Mouse (Mus musculus): ENCODE data around the gene Enpp6. TPM values are rescaled to one million over a fixed set of nuclear protein-coding genes. Genes with fewer than 3 reads are reported as not detected.

Enpp6 gene
- polyA plus RNA-seq, 1 experiment from 2014 or later: 0.10 TPM

DNA sequence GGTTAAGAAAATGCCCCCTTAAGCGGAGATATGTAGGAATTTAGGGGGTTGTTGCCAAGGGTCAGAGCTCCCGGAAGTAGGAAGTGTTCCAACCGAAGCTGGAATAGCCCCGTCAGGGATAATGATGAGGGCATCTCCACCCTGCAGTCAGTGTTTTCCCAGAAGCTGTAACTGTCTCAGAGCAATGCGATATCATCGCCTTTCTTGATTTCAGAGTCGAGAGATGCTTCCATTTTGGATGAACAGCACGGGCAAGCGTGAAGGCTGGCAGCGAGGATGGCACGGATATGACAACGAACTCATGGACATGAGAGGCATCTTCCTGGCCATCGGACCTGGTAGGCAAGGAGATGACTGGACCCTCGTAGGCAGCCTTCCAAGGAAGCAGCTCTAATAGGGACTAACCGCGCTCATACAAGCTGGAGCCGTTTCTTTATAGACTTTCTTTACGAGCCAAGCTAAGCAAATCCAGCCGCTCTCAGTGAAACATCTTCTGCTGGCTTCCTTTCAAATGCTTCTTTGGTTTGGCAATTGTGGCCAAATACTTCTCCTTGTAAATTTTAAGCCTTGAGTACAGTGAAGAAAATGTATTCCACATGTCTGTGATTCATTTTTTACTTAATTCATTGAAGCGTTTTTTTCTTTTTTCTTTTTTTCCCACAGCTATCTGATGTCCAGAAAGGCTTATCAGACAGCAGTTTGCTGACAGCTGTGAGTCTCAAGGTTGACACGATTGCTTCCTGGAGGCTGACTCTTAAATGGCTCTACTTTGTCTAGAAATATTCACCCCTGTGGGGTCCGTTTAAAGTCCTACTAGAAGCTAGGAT lies 95.7 kb downstream of the Enpp6 start:
- H3K4me3 ChIP-seq: no peak overlapping the region
- no peak overlapping the region for H3K27ac ChIP-seq (replicated peaks)
- no peaks in the 10 kb centered on the region for H3K36me3 ChIP-seq (replicated peaks)
- H3K9me3 ChIP-seq: no peaks in the 10 kb centered on the region
- no peaks in the 10 kb centered on the region for H3K4me1 ChIP-seq
- no peak for DNase-seq (ENCODE audit: low spot score)
- WGBS: 88% methylated on average over 22 of the region's 22 CpGs
- H3K27me3 ChIP-seq (replicated peaks; ENCODE audit: low read depth, poor library complexity, severe bottlenecking): no peaks in the 10 kb centered on the region

DNA sequence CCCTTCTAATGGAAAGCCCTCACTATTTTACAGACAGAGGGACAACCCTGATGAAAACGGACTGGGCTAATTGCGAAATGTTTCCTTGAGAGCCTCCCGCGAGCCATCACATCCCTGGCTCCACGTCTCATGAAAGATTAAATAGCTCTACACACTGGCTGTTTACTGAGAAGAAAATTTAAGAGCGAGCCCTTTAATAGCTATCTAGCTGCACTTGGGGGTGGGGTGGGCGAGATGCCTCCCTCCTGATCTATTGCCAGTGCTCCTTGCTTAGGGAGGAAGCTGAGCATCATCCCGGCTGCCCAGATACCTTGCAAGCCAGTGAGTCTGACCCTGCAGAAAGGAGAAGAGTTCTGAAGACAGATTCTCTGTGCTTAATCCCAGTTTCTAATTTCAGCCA lies 103.3 kb downstream of the Enpp6 start:
- no peak overlapping the region for H3K27ac ChIP-seq (replicated peaks)
- no peaks in the 10 kb centered on the region for H3K4me1 ChIP-seq
- no peaks in the 10 kb centered on the region for H3K27me3 ChIP-seq (replicated peaks; ENCODE audit: low read depth, poor library complexity, severe bottlenecking)
- no peak for DNase-seq (ENCODE audit: low spot score)
- H3K9me3 ChIP-seq: no peaks in the 10 kb centered on the region
- H3K36me3 ChIP-seq (replicated peaks): no peaks in the 10 kb centered on the region
- WGBS: 82% methylated on average over 8 of the region's 8 CpGs
- H3K4me3 ChIP-seq: no peak overlapping the region

DNA sequence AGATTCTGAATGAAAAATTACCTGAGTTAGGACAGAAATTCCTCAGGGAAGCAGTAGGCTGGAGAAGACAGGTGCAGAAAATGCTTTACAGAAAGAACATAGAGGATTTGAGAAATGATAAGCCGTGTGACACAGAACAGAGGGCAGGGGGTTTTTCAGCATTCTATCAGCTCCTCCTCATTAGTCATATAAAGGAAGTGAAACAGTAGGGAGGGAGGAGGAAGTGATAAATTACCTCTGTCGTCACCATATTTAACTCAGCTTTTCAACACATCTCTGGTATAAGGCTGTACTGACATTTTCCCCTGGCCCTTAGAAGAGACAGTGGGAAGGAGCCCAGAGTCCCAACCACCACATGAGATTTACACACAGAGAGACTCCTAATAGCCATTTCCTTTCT lies 118.9 kb downstream of the Enpp6 start:
- H3K9me3 ChIP-seq: 0 out of 2 replicates have a peak, but pooled peaks cover 2% of the 10 kb centered on the region
- H3K4me3 ChIP-seq: no peak overlapping the region
- 81% methylated on average over 2 of the region's 2 CpGs for WGBS
- no peaks in the 10 kb centered on the region for H3K27me3 ChIP-seq (replicated peaks; ENCODE audit: low read depth, poor library complexity, severe bottlenecking)
- no peaks in the 10 kb centered on the region for H3K36me3 ChIP-seq (replicated peaks)
- no peak for DNase-seq (ENCODE audit: low spot score)
- H3K27ac ChIP-seq (replicated peaks): no peak overlapping the region
- no peaks in the 10 kb centered on the region for H3K4me1 ChIP-seq

DNA sequence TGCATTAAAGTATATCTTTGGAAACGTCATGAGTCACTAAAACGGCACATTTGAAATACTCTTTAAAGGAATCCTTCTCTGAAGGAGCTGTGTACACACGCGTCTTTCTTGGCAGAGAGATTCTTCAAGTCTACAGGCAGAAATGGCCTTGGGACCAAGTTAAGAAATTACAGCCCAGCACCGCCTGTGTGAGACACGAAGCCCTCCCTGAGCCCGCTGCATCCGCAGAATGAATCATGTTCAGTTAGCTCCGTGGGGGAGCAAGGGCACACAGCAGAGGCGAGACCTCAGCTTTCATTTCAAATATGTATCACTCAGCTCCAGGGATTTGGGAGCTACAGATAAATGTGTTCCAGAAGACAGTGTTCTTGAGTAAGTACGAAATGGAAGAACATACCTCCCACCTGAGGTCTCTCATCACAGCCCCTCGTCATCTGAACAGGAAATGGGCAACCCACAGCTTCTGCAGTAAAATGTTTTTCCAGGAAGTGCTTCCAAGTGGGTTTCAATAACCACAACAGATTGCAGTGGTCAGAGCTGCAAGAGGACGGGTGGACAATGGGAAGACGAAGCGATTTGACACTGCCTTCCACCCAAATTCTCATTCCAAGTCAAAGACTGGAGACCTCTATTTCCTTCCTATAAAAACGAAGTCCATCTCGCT lies 127.6 kb downstream of the Enpp6 start:
- Histone ChIP-seq H3K27me3 (replicated peaks; ENCODE audit: low read depth, poor library complexity, severe bottlenecking) (no peaks in the 10 kb centered on the region), H3K4me3 (no peak overlapping the region), H3K27ac (replicated peaks) (no peak overlapping the region), H3K9me3 (0 out of 2 replicates have a peak, but pooled peaks cover 5% of the 10 kb centered on the region), H3K4me1 (no peaks in the 10 kb centered on the region), H3K36me3 (replicated peaks) (no peaks in the 10 kb centered on the region)
- no peak for DNase-seq (ENCODE audit: low spot score)
- WGBS: 88% methylated on average over 17 of the region's 17 CpGs

DNA sequence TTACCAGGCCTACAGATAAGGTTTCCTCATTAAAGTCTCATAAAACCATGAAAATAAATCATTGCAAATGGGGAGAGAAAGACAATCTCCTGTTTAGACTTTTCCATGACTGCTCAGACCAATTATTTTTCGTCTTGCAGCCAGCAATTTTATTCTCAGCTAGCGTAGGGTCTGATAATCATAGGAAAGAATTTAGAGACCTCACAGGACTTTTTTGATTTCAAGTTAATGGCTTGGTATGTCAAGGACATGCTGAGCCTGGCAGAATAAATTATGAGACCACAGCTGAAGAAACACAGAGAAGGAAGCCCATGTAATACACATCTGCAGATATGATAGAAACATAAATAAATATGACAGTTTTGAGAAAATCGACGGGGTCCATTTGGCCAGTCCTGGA lies 130.6 kb downstream of the Enpp6 start:
- Histone ChIP-seq H3K4me3 (no peak overlapping the region), H3K27me3 (replicated peaks; ENCODE audit: low read depth, poor library complexity, severe bottlenecking) (no peaks in the 10 kb centered on the region), H3K4me1 (no peaks in the 10 kb centered on the region), H3K27ac (replicated peaks) (no peak overlapping the region), H3K36me3 (replicated peaks) (no peaks in the 10 kb centered on the region), H3K9me3 (0 out of 2 replicates have a peak, but pooled peaks cover 2% of the 10 kb centered on the region)
- no peak for DNase-seq (ENCODE audit: low spot score)
- WGBS: 79% methylated on average over 4 of the region's 4 CpGs

DNA sequence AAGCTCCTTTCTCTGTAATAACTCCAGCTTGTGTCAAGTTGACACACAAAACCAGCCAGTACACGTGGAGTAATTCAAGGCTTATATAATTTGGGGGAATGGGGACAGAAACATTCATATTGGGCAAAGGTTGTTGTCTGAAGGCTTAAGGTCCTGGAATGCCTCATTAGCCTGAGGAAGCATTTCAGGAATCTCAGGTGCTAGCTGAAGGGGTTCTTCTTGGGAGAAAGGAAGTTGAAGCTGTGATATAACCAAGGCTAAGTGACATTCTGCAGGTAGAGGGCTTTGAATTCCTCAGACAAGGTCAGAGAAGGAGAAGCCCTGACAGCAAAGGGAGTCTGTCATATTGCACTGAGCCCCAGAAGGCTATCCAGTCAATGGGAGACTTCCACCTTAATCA lies 133.2 kb downstream of the Enpp6 start:
- H3K36me3 ChIP-seq (replicated peaks): no peaks in the 10 kb centered on the region
- 72% methylated on average over 1 of the region's 1 CpGs for WGBS

DNA sequence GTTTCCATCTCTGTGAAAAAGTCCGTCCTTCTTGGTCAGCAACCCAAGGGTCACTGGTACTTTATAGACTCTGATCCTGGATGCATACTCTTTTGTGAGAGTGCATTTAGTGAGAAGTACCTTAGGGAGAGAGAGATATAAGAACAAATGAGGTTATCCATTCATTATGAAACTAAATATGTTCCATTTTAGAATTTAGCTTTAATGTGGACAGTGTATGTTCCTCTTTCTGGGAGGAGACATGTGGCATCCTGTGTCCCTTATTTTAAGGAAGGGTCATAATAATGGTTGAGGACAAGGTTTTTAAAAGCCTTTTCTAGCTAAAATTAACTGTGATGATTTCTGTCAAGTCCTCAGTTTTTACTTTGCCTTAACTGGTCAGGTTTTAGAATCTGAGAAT lies 142.2 kb downstream of the Enpp6 start:
- Histone ChIP-seq H3K27me3 (replicated peaks; ENCODE audit: low read depth, poor library complexity, severe bottlenecking) (no peaks in the 10 kb centered on the region), H3K9me3 (no peaks in the 10 kb centered on the region), H3K4me3 (no peak overlapping the region), H3K4me1 (no peaks in the 10 kb centered on the region), H3K27ac (replicated peaks) (no peak overlapping the region), H3K36me3 (replicated peaks) (no peaks in the 10 kb centered on the region)
- no peak for DNase-seq (ENCODE audit: low spot score)
- 89% methylated on average over 1 of the region's 1 CpGs for WGBS

More for the DNA sequence above, 133.2 kb downstream of the Enpp6 start:
- Histone ChIP-seq H3K9me3 (no peaks in the 10 kb centered on the region), H3K4me1 (no peaks in the 10 kb centered on the region), H3K4me3 (no peak overlapping the region), H3K27me3 (replicated peaks; ENCODE audit: low read depth, poor library complexity, severe bottlenecking) (no peaks in the 10 kb centered on the region), H3K27ac (replicated peaks) (no peak overlapping the region)
- no peak for DNase-seq (ENCODE audit: low spot score)

DNA sequence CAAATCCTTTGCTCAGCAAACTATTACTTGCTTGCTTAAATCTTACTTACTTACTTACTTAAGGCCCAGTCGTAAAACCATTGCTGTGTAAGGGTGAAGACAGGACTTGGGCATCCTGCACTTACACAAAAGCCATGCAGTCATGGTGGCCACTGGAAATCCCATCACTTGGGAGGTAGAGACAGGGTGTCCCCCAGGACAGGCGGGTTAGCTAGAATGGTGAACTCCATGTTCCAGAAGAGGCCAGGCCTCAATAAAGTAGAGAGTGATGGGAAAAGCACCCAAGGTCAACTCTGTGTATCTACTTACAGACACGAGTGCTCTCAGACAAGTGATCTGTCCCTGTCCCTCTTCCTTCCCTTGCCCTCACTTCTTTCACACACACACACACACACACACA lies 146.7 kb downstream of the Enpp6 start:
- Histone ChIP-seq H3K9me3 (no peaks in the 10 kb centered on the region), H3K4me1 (peaks cover 19% of the 10 kb centered on the region), H3K27ac (replicated peaks) (no peak overlapping the region), H3K4me3 (no peak overlapping the region), H3K36me3 (replicated peaks) (no peaks in the 10 kb centered on the region), H3K27me3 (replicated peaks; ENCODE audit: low read depth, poor library complexity, severe bottlenecking) (no peaks in the 10 kb centered on the region)
- DNase-seq (ENCODE audit: low spot score): no peak
- WGBS: 88% methylated on average over 3 of the region's 3 CpGs

DNA sequence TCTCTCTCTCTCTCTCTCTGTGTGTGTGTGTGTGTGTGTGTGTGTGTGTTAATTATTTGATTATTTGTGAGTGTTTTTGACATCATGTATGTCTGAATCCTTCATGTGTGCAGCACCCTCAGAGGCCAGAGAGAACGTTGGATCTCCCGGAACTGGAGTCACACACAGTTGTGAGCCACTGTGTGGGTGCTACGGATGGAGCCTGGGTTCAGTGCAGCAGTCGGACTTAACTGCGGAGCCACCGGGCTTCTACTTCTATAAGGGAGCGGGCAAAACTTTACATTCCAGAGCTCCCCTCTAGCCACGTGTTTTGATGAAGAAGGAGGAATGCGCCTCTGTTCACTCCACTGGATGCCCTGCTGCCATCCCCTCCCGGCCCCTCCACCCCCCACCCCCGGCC lies 148.0 kb downstream of the Enpp6 start:
- Histone ChIP-seq H3K27me3 (replicated peaks; ENCODE audit: low read depth, poor library complexity, severe bottlenecking) (no peaks in the 10 kb centered on the region), H3K4me3 (peak overlapping the region; percentile 46; the same call in 1 of the 2 replicates), H3K36me3 (replicated peaks) (no peaks in the 10 kb centered on the region), H3K4me1 (peaks cover 19% of the 10 kb centered on the region), H3K27ac (replicated peaks) (peak overlapping the region; percentile 41), H3K9me3 (no peaks in the 10 kb centered on the region)
- DNase-seq (ENCODE audit: low spot score): peak; percentile 38
- 33% methylated on average over 11 of the region's 11 CpGs for WGBS

DNA sequence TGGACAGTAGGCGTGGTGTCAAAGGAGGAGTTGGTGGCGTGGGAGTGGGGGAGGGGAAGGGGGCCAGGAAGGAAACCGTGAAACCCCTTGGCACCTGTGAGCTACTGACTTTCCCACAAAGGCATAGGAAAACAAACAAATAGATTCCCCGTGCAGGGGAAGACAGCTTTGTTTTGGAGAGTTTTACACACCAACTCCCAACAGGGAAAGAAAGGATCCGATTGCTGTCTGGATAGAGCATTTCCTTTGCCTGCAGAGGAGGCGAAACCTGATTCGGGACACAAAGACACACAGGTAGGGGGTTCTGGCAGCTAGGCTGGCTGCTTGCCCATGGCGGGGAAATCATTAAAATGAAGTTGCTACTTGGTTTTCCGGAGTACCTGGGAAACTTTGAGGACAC lies 148.9 kb downstream of the Enpp6 start:
- peak; percentile 52 for DNase-seq (ENCODE audit: low spot score)
- Histone ChIP-seq H3K27ac (replicated peaks) (peak overlapping the region; percentile 67), H3K27me3 (replicated peaks; ENCODE audit: low read depth, poor library complexity, severe bottlenecking) (no peaks in the 10 kb centered on the region), H3K4me1 (peaks cover 19% of the 10 kb centered on the region), H3K9me3 (no peaks in the 10 kb centered on the region), H3K36me3 (replicated peaks) (no peaks in the 10 kb centered on the region), H3K4me3 (peak overlapping the region; percentile 46)
- WGBS: 9% methylated on average over 9 of the region's 9 CpGs

DNA sequence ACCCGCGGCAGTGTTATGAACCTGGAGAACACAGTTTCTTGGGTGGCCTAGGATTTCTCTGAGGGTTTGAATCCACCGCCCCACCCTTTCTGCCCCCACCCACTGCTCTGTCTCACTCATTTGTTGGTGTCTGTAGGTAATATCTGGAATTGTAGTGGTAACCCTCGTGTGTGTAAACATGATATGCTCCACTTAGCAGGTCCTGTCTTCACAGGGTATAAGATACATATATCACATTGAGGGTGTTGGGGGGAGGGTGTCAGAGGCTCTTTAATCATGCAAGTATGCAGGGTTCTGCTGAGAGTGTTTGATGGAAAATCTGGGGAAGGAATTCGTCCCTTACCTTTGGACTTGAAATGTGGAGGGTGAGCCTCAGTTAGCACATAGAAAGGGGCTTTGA lies 149.4 kb downstream of the Enpp6 start:
- no peaks in the 10 kb centered on the region for H3K36me3 ChIP-seq (replicated peaks)
- no peaks in the 10 kb centered on the region for H3K9me3 ChIP-seq
- H3K4me1 ChIP-seq: peaks cover 19% of the 10 kb centered on the region
- no peaks in the 10 kb centered on the region for H3K27me3 ChIP-seq (replicated peaks; ENCODE audit: low read depth, poor library complexity, severe bottlenecking)
- DNase-seq (ENCODE audit: low spot score): peak; percentile 12
- WGBS: 34% methylated on average over 5 of the region's 5 CpGs
- peak overlapping the region; percentile 46; the same call in 1 of the 2 replicates for H3K4me3 ChIP-seq
- no peak overlapping the region; the same call in 1 of the 2 replicates for H3K27ac ChIP-seq (replicated peaks)

DNA sequence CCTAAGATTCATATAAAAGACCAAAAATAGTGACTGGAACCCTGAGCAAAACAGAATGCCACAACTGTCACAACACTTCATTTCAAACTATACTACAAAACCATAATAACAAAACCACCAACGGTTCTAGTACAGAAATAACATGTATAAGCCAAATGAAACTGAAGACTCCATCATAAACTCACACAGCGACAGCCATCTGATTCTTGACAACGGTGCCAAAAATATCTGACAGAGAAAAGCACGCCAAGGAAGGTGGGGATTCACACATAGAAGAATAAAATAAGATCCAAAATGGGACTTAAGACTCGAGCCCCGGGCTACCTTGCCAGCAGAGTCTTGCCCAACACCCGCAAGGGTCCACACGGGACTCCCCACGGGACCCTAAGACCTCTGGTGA lies 158.6 kb downstream of the Enpp6 start:
- no peaks in the 10 kb centered on the region for H3K4me1 ChIP-seq
- H3K36me3 ChIP-seq (replicated peaks): no peaks in the 10 kb centered on the region
- 93% methylated on average over 9 of the region's 9 CpGs for WGBS
- no peaks in the 10 kb centered on the region for H3K27me3 ChIP-seq (replicated peaks; ENCODE audit: low read depth, poor library complexity, severe bottlenecking)
- H3K4me3 ChIP-seq: no peak overlapping the region
- H3K27ac ChIP-seq (replicated peaks): no peak overlapping the region
- H3K9me3 ChIP-seq: 0 out of 2 replicates have a peak, but pooled peaks cover 4% of the 10 kb centered on the region
- DNase-seq (ENCODE audit: low spot score): no peak

Measured in embryonic facial prominence, embryonic 10.5 days (tissue).